Mouse (Mus musculus): ENCODE measurements at regions not wholly inside any gene's neighbourhood (a gene's known extent, or its start where the extent isn't known, plus 50 kb on each side); places are given as distances from the start of the nearest gene placed in this dataset.
A peak's percentile ranks its signal among the peaks of the same experiment; 100 is the strongest.

- peak; percentile 35 to 79 for DNase-seq (ENCODE audit: low spot score in 2 of 2)
These were observed 221.2 kb downstream of the Myh15 start for GRCm38 (mm10) chr16:49278478-49278877.

GRCm38 (mm10) chr16:49288096-49288714 lies 230.9 kb downstream of the Myh15 start:
- DNase-seq (ENCODE audit: low spot score in 2 of 2), result no peak

DNA sequence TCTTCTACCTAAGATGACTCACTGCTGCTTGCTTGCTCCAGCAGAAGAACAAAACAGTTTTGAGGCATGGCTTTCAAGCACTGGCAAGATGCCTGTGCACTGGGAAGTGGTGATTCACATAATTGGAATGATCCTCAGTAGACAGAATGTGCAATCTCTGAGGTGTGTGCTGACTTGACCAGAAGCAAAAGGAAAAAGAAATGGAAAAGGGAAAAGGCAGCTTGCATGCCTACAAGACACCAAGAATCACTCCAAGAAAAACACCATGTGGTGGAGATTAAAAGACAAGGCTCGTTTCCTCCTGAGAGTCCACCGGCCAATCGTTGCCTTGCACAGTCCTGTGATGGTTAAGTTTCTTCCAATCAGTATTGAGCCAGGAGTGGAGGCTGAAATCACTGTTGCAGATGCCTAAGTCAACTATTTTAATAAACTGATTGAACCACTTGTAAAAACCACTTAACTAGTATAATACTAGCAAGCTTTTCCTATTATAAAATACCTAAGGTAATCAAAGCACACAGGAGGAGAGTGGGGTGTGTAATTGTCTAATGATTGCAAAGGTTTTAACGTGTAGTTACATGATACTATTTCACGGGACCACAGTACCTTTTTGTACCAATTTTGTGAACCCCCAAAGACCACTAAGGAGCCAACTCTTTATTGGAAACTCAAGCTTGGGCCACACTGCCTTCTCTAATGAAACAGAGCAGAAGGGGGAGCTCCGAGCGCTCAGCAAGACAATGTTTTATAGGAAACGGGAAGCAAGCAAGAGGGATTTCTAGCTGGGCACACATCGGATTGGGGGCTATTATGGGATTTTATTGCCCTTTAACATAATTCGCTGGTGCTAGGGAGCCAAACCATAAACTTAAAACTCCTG lies 232.2 kb downstream of the Myh15 start:
- DNase-seq (ENCODE audit: low spot score in 2 of 2), result no peak

- DNase-seq (ENCODE audit: low spot score in 2 of 2), result no peak
These were observed 246.5 kb downstream of the Myh15 start for GRCm38 (mm10) chr16:49303612-49304307.

DNA sequence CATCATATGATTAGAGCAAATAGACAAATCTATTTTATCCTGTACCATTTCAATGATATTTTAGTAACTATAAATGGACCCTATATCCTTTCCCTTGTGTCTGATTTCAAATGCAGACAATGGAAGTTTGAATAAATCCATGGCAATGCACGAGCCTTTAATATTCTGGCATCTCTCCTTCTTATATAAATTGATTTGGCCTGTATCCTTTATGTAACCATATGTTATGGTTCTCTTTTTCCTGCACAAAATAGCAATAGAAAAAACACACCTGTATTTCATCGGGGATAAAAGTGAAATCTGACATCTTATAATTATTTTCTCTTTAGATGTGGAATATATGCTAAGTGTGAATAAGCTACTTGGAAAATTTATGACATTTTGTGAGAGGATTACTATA lies 247.1 kb downstream of the Myh15 start:
- DNase-seq (ENCODE audit: low spot score in 2 of 2), result no peak

DNA sequence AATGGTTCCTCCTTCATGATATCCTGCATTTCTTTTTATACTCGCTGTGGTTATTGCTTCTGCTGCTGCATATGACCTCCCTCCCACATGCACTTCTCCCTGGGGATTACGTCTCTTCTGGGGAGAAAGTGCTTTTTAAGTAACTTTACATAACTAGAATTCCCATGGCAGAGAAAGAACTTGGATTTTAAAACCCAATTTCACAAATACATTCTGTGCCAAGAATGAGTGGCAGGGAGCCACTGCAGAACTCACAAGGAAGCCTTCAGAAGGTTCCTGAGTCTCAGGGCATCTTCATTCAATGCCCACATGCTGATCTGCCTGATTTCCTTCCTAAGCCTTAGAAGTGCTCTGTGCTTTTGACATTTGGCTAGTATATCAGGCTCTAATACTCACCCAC lies 259.8 kb downstream of the Myh15 start:
- DNase-seq (ENCODE audit: low spot score in 2 of 2), result no peak

DNA sequence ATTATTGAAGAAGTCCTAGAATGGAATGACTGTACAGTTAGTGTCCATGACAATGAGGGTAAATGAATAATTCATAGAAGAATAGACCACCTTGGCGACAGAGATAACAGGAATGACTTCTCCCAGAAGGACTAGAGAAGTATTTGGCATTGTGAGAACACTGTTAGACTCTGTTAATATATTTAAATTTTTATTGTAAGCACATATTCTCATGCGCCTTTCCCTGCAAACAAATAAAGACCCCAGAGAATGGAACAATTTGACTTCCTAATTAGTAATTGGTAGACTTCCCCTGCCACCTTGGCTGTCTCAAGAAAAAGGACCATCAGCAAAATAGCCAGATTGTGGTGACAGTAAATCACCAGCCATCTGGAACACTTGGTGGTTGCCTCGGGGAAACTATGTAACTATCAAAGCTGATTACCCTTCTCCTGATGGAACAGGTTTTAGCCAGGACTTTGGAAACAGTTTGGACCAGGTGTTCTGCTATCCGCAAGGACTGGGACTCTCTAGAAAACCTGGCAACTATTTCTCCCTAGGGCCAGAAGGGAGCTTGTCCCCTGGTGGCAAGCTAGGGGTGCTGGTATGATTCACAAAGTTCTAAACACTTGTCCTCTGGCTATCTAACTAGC lies 261.9 kb downstream of the Myh15 start:
- DNase-seq (ENCODE audit: low spot score in 2 of 2), result no peak

DNA sequence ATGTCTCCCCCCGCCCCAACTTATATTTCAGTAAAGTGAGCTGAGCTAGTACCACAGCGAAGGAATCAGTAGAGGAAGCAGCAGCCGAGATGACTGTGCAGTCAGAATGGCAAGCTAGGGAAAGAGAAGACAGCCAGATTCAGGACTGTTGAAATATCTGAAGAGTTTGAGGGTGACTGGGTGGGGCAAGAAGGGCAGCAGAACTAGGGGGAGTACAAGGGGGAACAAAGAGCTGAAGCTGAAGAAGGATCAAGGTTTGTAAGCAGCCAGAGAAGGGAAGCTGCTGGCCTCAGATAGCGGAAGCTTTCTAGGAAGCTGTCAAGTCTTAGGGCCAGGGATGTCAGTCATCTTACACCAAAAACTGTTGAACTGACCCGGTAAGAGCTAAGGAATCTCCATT lies 262.5 kb downstream of the Myh15 start:
- no peak for DNase-seq (ENCODE audit: low spot score in 2 of 2)

- no peak for DNase-seq (ENCODE audit: low spot score in 2 of 2)
These were observed 264.7 kb downstream of the Myh15 start for GRCm38 (mm10) chr16:49321951-49322350.

DNA sequence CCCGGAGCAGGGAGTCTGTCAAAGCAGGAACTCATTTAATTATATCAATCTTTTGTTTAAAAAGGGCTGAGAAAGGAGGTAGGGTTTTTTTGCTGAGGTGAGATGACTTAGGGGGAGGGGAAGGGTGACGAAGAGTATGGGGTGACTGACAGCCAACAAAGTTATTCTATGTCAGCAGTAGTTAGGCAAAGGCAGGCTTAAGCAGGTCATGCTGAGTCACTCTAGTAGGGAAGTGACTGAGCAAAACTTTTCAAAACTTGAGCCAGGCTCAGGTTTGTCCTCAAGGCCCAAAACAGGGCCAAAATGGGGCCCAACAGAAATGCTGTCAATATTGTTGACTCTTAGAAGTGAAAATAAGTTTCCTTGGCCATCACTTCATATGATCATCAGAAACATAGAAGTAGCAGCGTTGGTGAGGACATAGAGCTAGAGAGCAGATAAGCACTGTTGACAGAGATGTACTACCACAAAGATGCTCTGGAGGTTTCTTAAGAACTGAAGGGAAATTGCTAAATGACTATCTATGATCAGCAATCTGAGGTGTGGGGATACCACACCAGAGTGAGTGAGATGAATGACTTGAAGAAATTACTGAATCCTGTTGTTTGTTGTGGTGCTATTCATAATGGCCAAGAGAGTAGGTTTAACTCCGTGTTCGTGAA lies 273.6 kb downstream of the Myh15 start:
- DNase-seq (ENCODE audit: low spot score in 2 of 2), result no peak

- no peak for DNase-seq (ENCODE audit: low spot score in 2 of 2)
These were observed 274.9 kb downstream of the Myh15 start for GRCm38 (mm10) chr16:49332107-49332722.

DNA sequence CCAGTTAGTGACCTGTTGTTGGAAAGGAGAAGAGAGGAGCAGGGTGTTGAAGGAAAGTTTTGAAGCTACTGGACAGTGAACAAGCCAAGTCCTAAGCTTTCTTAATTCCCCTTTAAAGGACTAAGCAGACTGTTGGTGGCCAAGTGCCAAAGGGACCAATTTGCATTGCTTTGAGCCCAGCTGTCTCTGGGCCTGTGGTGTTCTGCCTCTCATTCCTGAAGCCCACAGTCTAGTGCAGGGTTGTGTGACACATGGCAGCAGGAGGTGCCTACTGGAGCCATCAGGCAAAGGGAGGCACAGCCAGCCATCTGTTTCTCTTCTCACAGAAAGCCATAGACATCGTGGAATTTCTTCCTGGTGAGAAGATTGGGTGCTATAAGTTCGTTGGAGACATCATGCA lies 278.6 kb downstream of the Myh15 start:
- DNase-seq (ENCODE audit: low spot score in 2 of 2), result no peak

DNA sequence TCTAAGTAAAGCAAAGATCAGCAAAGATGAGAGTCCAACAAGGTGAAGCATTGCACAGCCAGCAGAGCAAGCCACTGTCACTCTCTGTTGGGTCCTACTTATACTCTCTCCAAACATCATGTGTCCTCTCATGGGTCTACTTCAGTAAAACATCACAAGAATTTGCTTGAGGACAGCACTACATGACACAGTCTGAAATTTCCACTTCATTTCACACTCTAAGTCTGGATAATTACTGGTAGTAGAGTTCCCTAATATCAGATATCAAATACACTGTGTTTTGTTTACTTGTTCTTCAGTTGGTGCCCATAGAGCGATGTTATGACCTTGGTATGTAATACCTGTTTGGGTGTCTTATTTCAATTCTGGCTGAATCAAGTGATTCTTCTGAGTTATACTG lies 280.7 kb downstream of the Myh15 start:
- no peak for DNase-seq (ENCODE audit: low spot score in 2 of 2)

DNA sequence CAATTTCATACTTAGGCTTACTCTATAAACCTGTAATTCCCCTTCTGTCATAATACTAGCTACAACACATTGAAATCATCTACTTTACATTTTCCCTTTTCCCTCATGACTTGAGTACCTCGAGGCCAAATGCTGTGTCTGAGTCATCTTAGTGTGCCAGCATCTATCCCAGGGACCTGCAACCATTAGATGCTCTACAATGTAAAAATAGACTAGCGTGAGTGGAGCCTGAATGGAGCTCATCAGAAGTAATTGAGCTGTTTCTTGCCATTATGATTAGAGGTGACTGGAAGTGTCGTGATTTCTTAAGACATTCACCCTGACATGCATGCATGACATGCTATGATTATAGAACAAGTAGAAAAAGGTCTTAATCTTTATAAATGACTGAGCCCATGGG lies 301.1 kb downstream of the Myh15 start:
- DNase-seq (ENCODE audit: low spot score in 2 of 2), result no peak

GRCm38 (mm10) chr16:49361731-49362130 lies 304.4 kb downstream of the Myh15 start:
- no peak for DNase-seq (ENCODE audit: low spot score in 2 of 2)

- no peak for DNase-seq (ENCODE audit: low spot score in 2 of 2)
These were observed 312.2 kb downstream of the Myh15 start for GRCm38 (mm10) chr16:49369450-49369849.

- no peak for DNase-seq (ENCODE audit: low spot score in 2 of 2)
These were observed 317.8 kb downstream of the Myh15 start for GRCm38 (mm10) chr16:49375108-49375507.

- no peak for DNase-seq (ENCODE audit: low spot score in 2 of 2)
These were observed 320.0 kb upstream of the Ift57 start for GRCm38 (mm10) chr16:49378917-49379473.

GRCm38 (mm10) chr16:49388135-49388534 lies 310.9 kb upstream of the Ift57 start:
- DNase-seq (ENCODE audit: low spot score in 2 of 2), result no peak

DNA sequence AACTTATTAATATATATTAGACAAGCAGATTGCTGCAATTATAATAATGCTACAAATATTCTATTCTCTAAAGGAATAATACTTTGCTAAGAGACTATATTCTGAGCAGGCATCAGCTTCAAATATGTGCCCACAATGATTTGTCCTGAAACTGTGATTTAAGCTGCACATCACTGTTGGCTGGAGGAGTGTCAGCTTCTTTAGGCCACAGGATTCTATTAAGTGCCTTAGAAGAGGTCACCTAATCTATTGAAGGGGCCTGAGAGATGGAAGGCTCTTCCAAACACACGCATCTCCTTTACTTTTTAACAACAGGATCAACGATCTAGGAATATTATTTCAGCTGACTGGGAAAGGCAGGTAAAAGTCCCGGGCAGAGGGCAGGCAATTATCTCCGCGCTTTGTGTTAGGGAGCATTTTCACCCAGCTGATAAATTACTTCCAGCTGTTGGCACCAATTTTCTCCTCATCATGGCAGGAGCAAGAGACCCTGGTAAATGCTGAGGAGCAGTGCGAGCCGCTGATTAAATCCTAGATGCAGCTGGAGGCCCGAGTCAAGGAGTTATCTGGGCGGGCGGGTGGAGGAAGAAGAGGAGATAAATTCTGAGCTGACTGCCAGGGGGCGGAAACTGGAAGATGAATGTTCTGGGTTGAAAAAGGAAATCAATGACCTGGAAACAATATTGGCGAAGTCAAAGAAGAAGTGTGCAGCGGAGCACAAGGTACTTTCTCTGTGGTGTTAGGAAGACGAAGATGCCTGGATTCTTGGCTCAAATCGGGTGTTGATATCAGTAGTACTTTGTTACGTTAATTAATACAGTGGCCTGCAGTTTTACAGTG lies 290.9 kb upstream of the Ift57 start:
- no peak for DNase-seq (ENCODE audit: low spot score in 2 of 2)

Measured in spleen, postnatal 4 days (tissue).